Mouse (Mus musculus) intestine, postnatal 0 days (tissue): ENCODE data around the gene Efcab1. TPM values are rescaled to one million over a fixed set of nuclear protein-coding genes. Genes with fewer than 3 reads are reported as not detected.
"Not testable (repeated sequence)": the region's sequence is repeated elsewhere in the genome, so short reads cannot be mapped to it uniquely, and the experiment has no call there.

Experiments
- ATAC-seq: fragments of 200-750 bp; cut with Nextera tagmentation; 2 replicates; pipeline ENCODE4 v1.8.0; 2017; ENCODE audit warnings: mild to moderate bottlenecking, moderate TSS enrichment, moderate library complexity
- H3K27ac ChIP-seq: fragments of 300-500 bp; sonication (generic); 2 replicates; pipeline ENCODE4 v1.5.1; 2014; ENCODE audit warnings: mild to moderate bottlenecking, low read depth, low read length, moderate library complexity
- H3K27me3 ChIP-seq: fragments of 300-500 bp; sonication (generic); replicated peaks from 2 replicates; pipeline ENCODE4 v1.6.1; 2014; ENCODE audit warnings: low read length, mixed read lengths; ENCODE audit not compliant: control insufficient read depth, insufficient read depth
- H3K36me3 ChIP-seq: fragments of 300-500 bp; sonication (generic); 2 replicates; pipeline ENCODE4 v1.6.1; 2014; ENCODE audit warnings: mild to moderate bottlenecking, moderate library complexity; ENCODE audit not compliant: control insufficient read depth, insufficient read depth
- H3K4me1 ChIP-seq: fragments of 300-500 bp; sonication (generic); replicated peaks from 2 replicates; pipeline ENCODE4 v1.6.1; 2014; ENCODE audit warnings: antibody characterized with exemption, low read length, mixed read lengths; ENCODE audit not compliant: control insufficient read depth, insufficient read depth
- H3K4me2 ChIP-seq: fragments of 300-500 bp; sonication (generic); replicated peaks from 2 replicates; pipeline ENCODE4 v1.6.1; 2014; ENCODE audit warnings: low read depth, mild to moderate bottlenecking, moderate library complexity
- H3K4me3 ChIP-seq: fragments of 300-500 bp; sonication (generic); 2 replicates; pipeline ENCODE4 v1.5.1; 2014; ENCODE audit warnings: low read depth, low read length
- H3K9ac ChIP-seq: fragments of 300-500 bp; sonication (generic); 2 replicates; pipeline ENCODE4 v1.6.1; 2014; ENCODE audit warnings: mild to moderate bottlenecking, low read depth, low read length
- H3K9me3 ChIP-seq: fragments of 300-500 bp; sonication (generic); 2 replicates; pipeline ENCODE4 v1.6.1; 2016; ENCODE audit warnings: mixed run types; ENCODE audit not compliant: control insufficient read depth
- CTCF ChIP-seq: sonication (generic); IDR thresholded peaks from 2 replicates; pipeline ENCODE4 v1.5.1; 2016; ENCODE audit warnings: low read depth, mild to moderate bottlenecking, control low read depth, antibody characterized with exemption, moderate library complexity
- WGBS: fragments of 180-500 bp; shearing (Covaris S2); extraction: QIAGEN DNeasy Blood & Tissue Kit; methylation state at CpG from one replicate; pipeline ENCODE4 v1.1.7; 2014; 5-methylcytosine and 5-hydroxymethylcytosine counted together
- polyA plus RNA-seq: library from polyadenylated mRNA; unstranded; fragments of >200 nt; fragmentation: Nextera tagmentation; extraction: Ambion mirVana; gene quantifications from 2 replicates; pipeline ENCODE4 v1.2.1, GENCODE M21; 2015

Gene Efcab1
- polyA plus RNA-seq, 1 experiment from 2014 or later: 0.78 TPM

DNA sequence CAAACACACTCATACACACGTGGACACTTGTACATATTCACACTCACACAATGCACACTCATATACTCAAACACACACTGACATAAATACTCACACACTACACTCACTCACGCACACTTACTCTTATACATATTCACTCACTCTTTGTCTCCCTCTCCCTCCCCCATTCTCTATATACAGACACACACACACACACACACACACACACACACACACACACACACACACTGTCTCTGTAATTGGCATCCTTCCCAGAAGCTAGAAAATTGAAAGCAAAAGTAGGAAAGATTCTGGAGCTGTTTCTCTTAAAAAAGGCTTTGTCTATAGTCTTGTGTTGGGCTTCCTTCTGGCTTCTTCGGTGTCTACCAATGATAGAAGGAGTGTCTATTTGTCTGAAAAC, 34.5 kb downstream of the Efcab1 start:
- 48% methylated on average over 3 of the region's 3 CpGs for WGBS
- H3K27me3 ChIP-seq: no peaks in the 10 kb centered on the region
- no peaks in the 10 kb centered on the region for H3K9me3 ChIP-seq
- no peak for ATAC-seq
- no peaks in the 10 kb centered on the region for H3K4me1 ChIP-seq
- H3K4me3 ChIP-seq: no peak overlapping the region
- no peak for TF ChIP-seq CTCF
- H3K36me3 ChIP-seq: no peaks in the 10 kb centered on the region
- no peak overlapping the region for H3K27ac ChIP-seq
- H3K9ac ChIP-seq: no peak overlapping the region
- no peak overlapping the region for H3K4me2 ChIP-seq

DNA sequence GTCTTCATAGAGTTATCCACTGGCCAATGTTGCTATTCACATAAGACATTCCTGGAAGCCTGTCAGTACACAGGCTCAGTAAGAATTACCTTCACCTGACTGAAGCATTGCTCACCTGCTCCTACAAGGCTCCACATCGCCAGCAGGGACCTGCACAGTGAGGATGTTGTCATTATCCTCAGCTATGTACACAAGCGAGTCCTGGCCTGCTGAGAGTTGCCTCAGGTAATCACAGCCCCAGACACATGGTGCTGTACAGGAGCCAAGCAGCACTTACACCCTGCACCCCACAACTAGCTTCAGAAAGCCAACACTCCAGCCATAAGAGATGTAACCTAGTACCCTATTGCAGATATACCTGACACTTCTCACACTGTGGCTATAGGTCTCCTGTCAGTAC, 37.1 kb downstream of the Efcab1 start:
- Histone ChIP-seq H3K9ac (no peak overlapping the region), H3K27ac (no peak overlapping the region), H3K36me3 (no peaks in the 10 kb centered on the region), H3K4me1 (no peaks in the 10 kb centered on the region), H3K9me3 (no peaks in the 10 kb centered on the region), H3K4me2 (no peak overlapping the region), H3K27me3 (no peaks in the 10 kb centered on the region), H3K4me3 (no peak overlapping the region)
- WGBS: 65% methylated on average over 2 of the region's 2 CpGs
- TF ChIP-seq CTCF: no peak
- no peak for ATAC-seq

DNA sequence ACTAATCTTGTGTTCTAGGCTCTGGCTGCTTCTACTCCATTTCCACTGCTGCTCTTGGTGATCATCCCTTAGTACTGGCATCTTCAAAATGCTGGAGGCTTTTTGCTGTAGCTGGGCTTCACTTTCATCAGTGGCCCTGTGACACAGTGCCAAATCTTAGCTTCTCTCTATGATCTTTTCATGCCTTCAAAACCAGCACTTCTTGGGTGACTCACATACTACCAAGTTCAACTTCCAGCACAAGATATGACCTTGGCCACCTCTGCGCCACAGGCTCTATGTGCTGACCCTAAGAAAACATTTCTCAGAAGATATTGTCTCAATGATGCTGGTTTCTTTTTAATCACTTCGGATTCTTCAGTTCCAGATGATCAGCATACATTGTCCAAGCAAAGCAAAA, 41.2 kb downstream of the Efcab1 start:
- 87% methylated on average over 2 of the region's 2 CpGs for WGBS
- H3K27me3 ChIP-seq, H3K9ac ChIP-seq, ATAC-seq, H3K9me3 ChIP-seq, H3K4me1 ChIP-seq, H3K4me3 ChIP-seq, H3K4me2 ChIP-seq, H3K27ac ChIP-seq, H3K36me3 ChIP-seq: not testable (repeated sequence)

DNA sequence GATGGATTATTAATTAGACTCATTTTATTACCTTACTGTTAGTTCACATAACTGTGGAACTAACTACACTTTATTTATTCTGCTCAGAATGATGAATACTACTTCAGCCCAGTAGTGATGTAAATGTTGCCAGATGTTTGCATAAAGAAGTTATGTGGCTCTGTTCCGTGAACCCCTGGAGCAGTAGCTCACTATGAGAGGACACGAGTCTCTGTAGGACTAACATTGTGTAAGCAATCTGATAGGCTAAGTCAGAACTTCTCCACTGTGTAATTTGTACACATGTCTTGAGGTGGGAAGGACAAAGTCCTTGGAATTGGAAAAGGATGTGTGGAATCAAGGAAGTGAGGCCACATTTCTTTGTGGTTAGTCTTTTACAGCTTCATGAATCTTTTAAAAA, 45.5 kb downstream of the Efcab1 start:
- no peak for TF ChIP-seq CTCF
- ATAC-seq: no peak
- no peaks in the 10 kb centered on the region for H3K36me3 ChIP-seq
- no peaks in the 10 kb centered on the region for H3K4me1 ChIP-seq
- H3K9me3 ChIP-seq: no peaks in the 10 kb centered on the region
- no peak overlapping the region for H3K4me3 ChIP-seq
- 49% methylated on average over 2 of the region's 2 CpGs for WGBS
- no peak overlapping the region for H3K4me2 ChIP-seq
- H3K27ac ChIP-seq: no peak overlapping the region
- H3K27me3 ChIP-seq: no peaks in the 10 kb centered on the region
- H3K9ac ChIP-seq: no peak overlapping the region

DNA sequence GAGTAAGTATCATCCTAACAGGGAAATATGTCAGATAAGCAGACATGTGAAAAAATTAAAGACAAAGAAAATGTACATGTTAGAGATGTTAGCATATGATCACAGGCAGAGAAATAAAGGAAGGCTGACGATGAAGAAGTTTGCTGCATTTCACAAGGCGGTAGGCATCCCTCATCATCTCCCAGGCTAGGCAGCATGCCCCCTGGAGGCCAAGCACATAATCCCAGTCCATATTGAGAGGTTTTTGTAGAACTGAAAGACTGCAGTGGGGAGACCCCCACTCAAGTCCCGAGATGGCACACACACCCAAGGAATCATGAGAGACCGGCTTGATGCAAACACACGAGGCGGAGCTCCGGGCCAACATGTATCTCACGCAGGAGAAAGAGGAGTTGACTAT, 53.3 kb downstream of the Efcab1 start:
- Histone ChIP-seq H3K4me2 (no peak overlapping the region), H3K36me3 (no peaks in the 10 kb centered on the region), H3K4me3 (no peak overlapping the region), H3K9me3 (0 out of 2 replicates have a peak, but pooled peaks cover 5% of the 10 kb centered on the region), H3K4me1 (no peaks in the 10 kb centered on the region), H3K9ac (no peak overlapping the region), H3K27ac (no peak overlapping the region), H3K27me3 (no peaks in the 10 kb centered on the region)
- 91% methylated on average over 8 of the region's 8 CpGs for WGBS
- ATAC-seq: no peak
- TF ChIP-seq CTCF: 0 out of 2 replicates have a peak, but pooled peaks have one; percentile 15

DNA sequence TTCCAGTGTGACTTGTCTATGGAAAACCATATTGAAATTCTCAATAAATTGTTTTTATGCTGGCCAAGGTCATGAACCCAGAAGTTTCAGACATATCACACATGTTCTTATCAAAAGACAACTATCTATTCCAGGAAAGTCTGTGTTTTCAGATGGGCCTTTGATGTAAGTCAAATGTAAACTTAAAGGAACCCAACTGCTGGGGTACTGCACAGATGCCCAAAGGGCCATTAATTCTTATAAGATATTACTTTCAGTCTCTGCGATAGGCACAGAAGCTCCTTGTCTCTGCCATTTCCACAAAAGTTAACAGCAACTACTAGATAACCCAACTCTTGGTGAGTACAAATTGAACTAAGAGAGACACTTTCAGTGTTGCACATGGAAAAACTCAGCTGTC, 67.3 kb downstream of the Efcab1 start:
- H3K9me3 ChIP-seq: no peaks in the 10 kb centered on the region
- no peaks in the 10 kb centered on the region for H3K36me3 ChIP-seq
- H3K9ac ChIP-seq: no peak overlapping the region
- no peaks in the 10 kb centered on the region for H3K4me1 ChIP-seq
- no peak overlapping the region for H3K27ac ChIP-seq
- no peak for ATAC-seq
- H3K27me3 ChIP-seq: no peaks in the 10 kb centered on the region
- no peak overlapping the region for H3K4me2 ChIP-seq
- H3K4me3 ChIP-seq: no peak overlapping the region
- WGBS: 84% methylated on average over 1 of the region's 1 CpGs
- TF ChIP-seq CTCF: no peak

DNA sequence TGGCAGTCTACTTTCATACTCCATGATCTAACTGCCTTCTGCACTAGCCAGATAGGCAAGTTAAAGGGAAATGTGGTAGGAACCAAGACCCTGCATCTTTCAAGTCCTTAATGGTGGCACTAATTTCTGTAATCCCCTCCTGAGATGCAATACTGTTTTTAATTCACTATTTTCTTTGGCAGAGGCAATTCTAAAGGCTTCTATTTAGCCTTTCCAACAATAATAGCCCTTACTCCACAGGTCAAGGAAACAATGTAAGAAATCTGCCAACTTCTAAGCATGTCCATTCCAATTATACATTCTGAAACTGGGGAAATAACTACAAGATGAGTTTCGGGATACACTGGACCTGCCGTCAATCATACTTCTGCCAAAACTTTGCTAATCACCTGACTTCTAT, 72.8 kb downstream of the Efcab1 start:
- WGBS: 96% methylated on average over 2 of the region's 2 CpGs
- no peak for ATAC-seq
- H3K4me2 ChIP-seq: no peak overlapping the region

More for the DNA sequence above, 72.8 kb downstream of the Efcab1 start:
- no peaks in the 10 kb centered on the region for H3K4me1 ChIP-seq
- no peak overlapping the region for H3K9ac ChIP-seq
- no peak overlapping the region for H3K4me3 ChIP-seq
- no peak overlapping the region for H3K27ac ChIP-seq
- no peak for TF ChIP-seq CTCF
- no peaks in the 10 kb centered on the region for H3K9me3 ChIP-seq
- no peaks in the 10 kb centered on the region for H3K36me3 ChIP-seq
- no peaks in the 10 kb centered on the region for H3K27me3 ChIP-seq
